Mouse (Mus musculus) limb, embryonic 11.5 days (tissue): ENCODE results near the gene S100a13. TPM values are rescaled to one million over a fixed set of nuclear protein-coding genes. Genes with fewer than 3 reads are reported as not detected.

ENCODE experiments used
- ATAC-seq: fragments of 200-750 bp; cut with Nextera tagmentation; 2 replicates; pipeline ENCODE4 v1.8.0; 2017; ENCODE audit warnings: low read depth; ENCODE audit not compliant: insufficient number of reproducible peaks, low FRiP score, low TSS enrichment
- DNase-seq: peaks from one replicate; pipeline ENCODE4 v3.0.0-alpha.2; 2015; ENCODE audit warnings: low spot score
- H3K27ac ChIP-seq: fragments of 300-500 bp; sonication (generic); replicated peaks from 2 replicates; pipeline ENCODE4 v1.5.1; 2014; ENCODE audit warnings: low read depth, mild to moderate bottlenecking, low read length
- H3K27me3 ChIP-seq: fragments of 300-500 bp; sonication (generic); 2 replicates; pipeline ENCODE4 v1.6.1; 2014; ENCODE audit warnings: mild to moderate bottlenecking, low read length, mixed read lengths; ENCODE audit not compliant: control insufficient read depth, insufficient read depth
- H3K36me3 ChIP-seq: fragments of 300-500 bp; sonication (generic); 2 replicates; pipeline ENCODE4 v1.6.1; 2014; ENCODE audit warnings: mild to moderate bottlenecking, low read length, moderate library complexity, mixed read lengths; ENCODE audit not compliant: control insufficient read depth, insufficient read depth
- H3K4me1 ChIP-seq: fragments of 300-500 bp; sonication (generic); 2 replicates; pipeline ENCODE4 v1.6.1; 2014; ENCODE audit warnings: low read length, mixed read lengths; ENCODE audit not compliant: control insufficient read depth, insufficient read depth
- H3K4me2 ChIP-seq: fragments of 300-500 bp; sonication (generic); 2 replicates; pipeline ENCODE4 v1.6.1; 2014; ENCODE audit warnings: low read depth, mild to moderate bottlenecking, moderate library complexity; ENCODE audit not compliant: severe bottlenecking
- H3K4me3 ChIP-seq: fragments of 300-500 bp; sonication (generic); 2 replicates; pipeline ENCODE4 v1.5.1; 2014; ENCODE audit warnings: low read depth, low read length
- H3K9ac ChIP-seq: fragments of 300-500 bp; sonication (generic); 2 replicates; pipeline ENCODE4 v1.6.1; 2014; ENCODE audit warnings: mild to moderate bottlenecking, low read length
- H3K9me3 ChIP-seq: fragments of 300-500 bp; sonication (generic); 2 replicates; pipeline ENCODE4 v1.6.1; 2016; ENCODE audit warnings: low read length; ENCODE audit not compliant: control insufficient read depth
- whole genome bisulfite sequencing: fragments of 180-500 bp; shearing (Covaris S2); extraction: QIAGEN DNeasy Blood & Tissue Kit; methylation state at CpG from one replicate; pipeline ENCODE4 v1.1.7; 2014; 5-methylcytosine and 5-hydroxymethylcytosine counted together
- polyA plus RNA-seq: library from polyadenylated mRNA; unstranded; fragments of >200 nt; fragmentation: Nextera tagmentation; extraction: Ambion mirVana; gene quantifications from 2 replicates; pipeline ENCODE4 v1.2.1, GENCODE M21; 2014

Gene S100a13
- 11.8 and 12.6 TPM in 2 replicates for polyA plus RNA-seq

DNA sequence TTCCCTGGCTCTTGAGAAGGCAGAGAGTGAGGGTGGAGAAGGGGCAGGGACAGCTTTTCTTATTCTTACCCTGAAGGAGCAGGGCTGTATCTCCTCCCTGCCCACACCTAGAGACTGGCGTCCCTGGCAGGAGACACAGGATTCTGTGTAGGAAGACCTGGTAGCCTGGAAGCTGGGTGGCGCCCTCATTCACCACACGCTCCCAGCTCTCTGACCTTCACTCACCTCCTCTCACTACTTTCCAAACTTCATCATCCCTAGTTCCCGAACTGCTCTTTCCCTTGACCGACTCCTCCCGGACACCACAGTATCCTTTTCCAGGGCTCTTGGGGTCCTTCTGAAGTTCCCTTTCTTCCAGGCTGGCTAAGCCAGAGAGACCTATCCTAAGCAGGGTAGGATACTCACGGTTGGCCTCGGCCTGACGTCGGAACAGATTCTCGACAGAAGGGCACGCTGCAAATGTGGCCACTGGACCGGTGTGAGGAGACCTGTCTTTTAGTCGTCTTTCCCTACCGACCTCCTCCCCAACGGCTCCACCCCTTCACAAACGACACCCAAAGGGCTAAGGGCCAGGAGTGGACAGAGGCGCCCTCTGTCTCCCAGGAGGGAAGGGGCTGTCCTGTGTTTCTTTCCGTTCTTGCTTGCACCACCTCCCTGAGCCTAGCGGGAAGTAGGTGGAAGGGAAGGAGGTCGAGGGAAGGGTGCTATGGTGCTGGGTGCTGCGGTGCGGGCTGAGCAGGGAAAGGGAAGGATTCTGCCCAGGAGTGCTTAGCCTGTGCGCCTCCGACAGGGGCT, at the start of gene S100a13, which contains the start of gene S100a1:
Gene S100a13 (plus strand): TSS at position 640 of the 795 bp plus-strand sequence.
Gene S100a1 (minus strand): TSS at position 597 of the 795 bp plus-strand sequence.
- Histone ChIP-seq H3K36me3 (no peaks in the 10 kb centered on the region), H3K27ac (no peak within 1 kb of the TSS), H3K4me3 (peak within 1 kb of the TSS; percentile 26), H3K9ac (peak within 1 kb of the TSS; percentile 43), H3K4me1 (peaks cover 12% of the 10 kb centered on the region), H3K9me3 (no peaks in the 10 kb centered on the region), H3K27me3 (peaks cover 5% of the 10 kb centered on the region; the same call in 1 of the 2 replicates), H3K4me2 (peak within 1 kb of the TSS; percentile 78)
- DNase-seq (peak; percentile 32), ATAC-seq (no peak)
- 3% methylated on average over 25 of the region's 25 CpGs for WGBS

DNA sequence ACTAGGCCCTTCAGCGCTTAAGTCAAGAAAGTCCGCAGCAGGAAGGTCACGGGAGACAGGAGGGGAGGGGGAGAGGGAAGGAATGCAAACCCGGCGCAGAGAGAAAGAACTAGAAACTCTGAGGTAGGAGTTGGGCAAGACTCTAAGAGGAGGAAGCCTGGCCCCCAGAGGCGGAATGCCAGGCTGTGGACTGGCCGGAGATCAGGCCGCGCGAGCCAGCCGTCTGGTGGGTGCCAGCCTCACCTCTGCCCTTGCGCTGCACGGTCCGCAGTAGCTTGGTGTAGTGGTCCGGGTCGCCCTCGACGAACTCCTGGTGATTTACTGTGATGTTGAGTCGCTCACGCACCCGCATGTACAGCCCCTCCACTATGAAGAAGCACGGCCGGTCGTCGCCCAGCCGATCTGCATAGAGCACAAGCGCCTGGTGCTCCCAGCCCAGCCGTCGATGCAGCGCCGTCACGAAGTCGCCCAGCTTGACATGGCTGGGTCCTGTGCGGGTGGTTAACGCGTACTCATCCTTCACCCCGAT, 49.6 kb upstream of the S100a13 start:
- peak; percentile 28; the same call in 1 of the 2 replicates for ATAC-seq
- H3K4me2 ChIP-seq = peak overlapping the region; percentile 75
- no peaks in the 10 kb centered on the region for H3K36me3 ChIP-seq
- peak overlapping the region; percentile 43 for H3K4me3 ChIP-seq
- H3K27ac ChIP-seq = no peak overlapping the region
- WGBS = 11% methylated on average over 37 of the region's 37 CpGs
- DNase-seq = no peak
- peaks cover 41% of the 10 kb centered on the region for H3K27me3 ChIP-seq
- H3K9me3 ChIP-seq = no peaks in the 10 kb centered on the region
- H3K4me1 ChIP-seq = no peaks in the 10 kb centered on the region
- 0 out of 2 replicates have a peak overlapping the region, but pooled peaks have one; percentile 47 for H3K9ac ChIP-seq

DNA sequence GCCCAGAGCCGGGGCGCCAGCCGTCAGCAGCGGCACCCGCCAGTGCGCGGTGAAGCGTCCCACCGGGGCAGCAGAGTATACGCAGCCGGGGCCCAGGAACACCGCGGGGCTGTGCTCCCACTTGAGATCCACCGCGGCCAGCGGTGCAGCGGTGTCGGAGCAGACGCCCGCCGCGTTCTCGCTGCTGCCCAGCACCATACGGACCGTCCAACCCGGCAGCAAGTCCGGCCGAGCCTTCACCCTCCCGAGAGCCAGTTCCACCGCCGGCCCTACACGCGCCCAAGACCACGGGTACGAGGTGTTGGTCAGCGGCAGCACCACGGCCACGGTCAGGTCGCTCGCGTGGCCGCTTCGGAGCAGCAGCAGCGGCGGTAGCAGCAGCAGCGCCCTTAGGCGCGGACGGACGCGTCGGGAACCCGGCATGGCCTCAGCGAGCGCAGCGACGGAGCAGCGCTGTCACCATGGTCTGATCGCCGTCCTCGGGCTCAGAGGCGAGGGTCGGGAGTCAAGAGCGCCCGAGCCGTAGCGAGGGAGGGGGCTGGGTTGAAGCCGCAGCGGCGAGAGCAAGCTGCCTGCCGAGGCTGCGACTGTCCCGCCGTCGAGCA, 49.1 kb upstream of the S100a13 start:
- DNase-seq = peak; percentile 62

DNA sequence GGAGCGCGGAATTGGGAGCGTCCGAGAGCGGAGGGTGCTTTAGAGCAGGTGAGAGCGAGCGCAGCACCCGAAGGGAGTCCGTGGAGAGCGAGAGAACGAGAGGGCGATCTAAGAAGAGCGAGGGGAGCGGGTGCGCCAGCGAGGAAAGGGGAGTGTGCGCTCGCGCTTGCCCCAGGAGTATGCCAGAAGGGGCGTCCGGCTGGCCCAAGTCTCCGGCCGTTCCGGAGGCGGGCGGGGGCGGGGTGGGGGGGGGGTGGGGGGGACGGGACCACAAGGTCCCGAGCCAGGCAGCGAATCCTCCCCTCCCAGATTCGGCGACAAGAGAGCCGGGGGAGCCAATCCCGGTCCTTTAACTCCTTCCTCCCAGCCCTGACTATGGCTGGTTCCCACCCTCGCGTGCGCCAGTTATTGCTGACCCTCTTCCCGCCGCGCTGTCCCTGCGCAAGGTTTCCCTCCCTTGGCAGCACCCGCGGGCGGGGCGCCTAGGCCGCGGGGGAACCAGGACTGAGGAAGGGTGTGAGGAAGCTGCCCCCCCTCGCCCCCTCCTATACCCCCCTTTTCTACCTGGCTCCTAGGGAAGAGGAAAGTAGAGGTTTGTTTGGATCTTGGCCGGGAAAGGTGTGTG, 48.4 kb upstream of the S100a13 start, which contains the start of gene Npr1:
Gene Npr1 (minus strand): TSS at position 181 of the 625 bp plus-strand sequence.
- H3K4me1 ChIP-seq = no peaks in the 10 kb centered on the region
- H3K9ac ChIP-seq = peak within 1 kb of the TSS; percentile 47
- WGBS = 0% methylated on average over 40 of the region's 49 CpGs
- peaks cover 41% of the 10 kb centered on the region for H3K27me3 ChIP-seq
- H3K4me2 ChIP-seq = peak within 1 kb of the TSS; percentile 75
- ATAC-seq (peak; percentile 52), DNase-seq (peak; percentile 54)
- H3K27ac ChIP-seq = no peak within 1 kb of the TSS
- H3K4me3 ChIP-seq = peak within 1 kb of the TSS; percentile 43
- no peaks in the 10 kb centered on the region for H3K36me3 ChIP-seq
- H3K9me3 ChIP-seq = no peaks in the 10 kb centered on the region

More for the DNA sequence above, 49.1 kb upstream of the S100a13 start:
- no peak overlapping the region for H3K27ac ChIP-seq
- H3K4me3 ChIP-seq = peak overlapping the region; percentile 43
- peak overlapping the region; percentile 47 for H3K9ac ChIP-seq
- H3K9me3 ChIP-seq = no peaks in the 10 kb centered on the region
- no peaks in the 10 kb centered on the region for H3K4me1 ChIP-seq
- H3K27me3 ChIP-seq = peaks cover 41% of the 10 kb centered on the region
- peak overlapping the region; percentile 75 for H3K4me2 ChIP-seq
- peak; percentile 40; the same call in 1 of the 2 replicates for ATAC-seq
- no peaks in the 10 kb centered on the region for H3K36me3 ChIP-seq
- WGBS = 2% methylated on average over 75 of the region's 75 CpGs

DNA sequence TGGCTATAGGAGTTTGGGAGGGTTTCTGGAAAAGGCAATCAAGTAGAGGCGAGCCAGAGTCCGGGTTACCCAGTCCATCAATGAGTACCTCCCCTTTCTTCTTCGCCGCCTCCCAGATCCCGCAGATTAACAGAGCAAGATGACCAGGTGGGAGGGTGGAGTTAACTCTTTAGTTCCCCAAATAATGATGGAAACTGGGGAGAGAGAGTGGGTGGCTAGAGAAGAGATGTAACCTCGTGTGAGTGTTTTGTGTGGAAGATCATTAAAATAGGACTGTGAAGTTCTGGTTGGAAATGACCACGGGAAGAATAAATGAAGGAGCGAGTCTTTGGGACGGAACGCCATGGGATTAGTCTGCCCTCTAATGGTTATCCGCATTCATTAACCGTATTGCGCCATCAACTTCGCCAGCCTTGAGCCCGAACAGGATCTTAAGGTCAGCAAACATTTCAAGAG, 47.9 kb upstream of the S100a13 start:
- no peaks in the 10 kb centered on the region for H3K36me3 ChIP-seq
- DNase-seq = peak; percentile 74
- H3K9me3 ChIP-seq = no peaks in the 10 kb centered on the region
- H3K4me1 ChIP-seq = no peaks in the 10 kb centered on the region
- peak overlapping the region; percentile 8; the same call in 1 of the 2 replicates for H3K9ac ChIP-seq
- no peak overlapping the region for H3K27ac ChIP-seq
- WGBS = under 1% methylated on average over 15 of the region's 15 CpGs
- H3K4me3 ChIP-seq = peak overlapping the region; percentile 43
- H3K4me2 ChIP-seq = peak overlapping the region; percentile 75
- ATAC-seq = peak; percentile 27
- H3K27me3 ChIP-seq = peaks cover 41% of the 10 kb centered on the region

DNA sequence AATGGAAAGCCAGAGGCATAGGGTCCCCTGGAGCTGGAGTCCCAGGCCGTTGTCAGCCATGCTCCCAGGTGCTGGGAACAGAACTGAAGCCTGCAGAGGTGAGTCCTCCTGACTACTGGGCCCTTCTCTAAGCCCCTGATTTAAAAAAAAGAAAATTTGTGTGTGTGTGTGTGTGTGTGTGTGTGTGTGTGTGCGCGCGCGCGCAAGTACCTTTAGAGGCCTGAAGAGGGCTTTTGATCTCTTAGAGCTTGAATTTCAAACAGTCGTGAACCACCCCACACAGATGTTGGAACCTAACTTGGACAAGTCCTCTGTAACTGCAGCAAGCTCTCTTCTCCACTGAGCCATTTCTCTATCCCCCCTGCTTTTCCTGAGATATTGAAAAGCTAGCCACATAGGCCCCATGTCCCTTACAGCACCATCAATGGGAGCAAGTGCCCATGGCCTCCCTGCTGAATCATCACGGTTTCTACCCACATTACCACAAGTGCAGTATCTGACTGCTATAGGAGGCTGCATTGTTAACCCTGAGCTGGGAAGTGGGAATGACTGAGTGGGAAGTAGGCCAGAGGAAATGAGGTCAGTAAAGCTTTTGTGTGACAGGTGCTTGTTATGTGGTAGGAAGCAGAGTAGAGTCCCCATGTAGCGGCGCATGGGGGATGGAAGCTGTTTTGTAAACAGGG, 46.5 kb upstream of the S100a13 start:
- ATAC-seq (no peak), DNase-seq (no peak)
- Histone ChIP-seq H3K9me3 (no peaks in the 10 kb centered on the region), H3K36me3 (no peaks in the 10 kb centered on the region), H3K4me1 (no peaks in the 10 kb centered on the region), H3K27me3 (peaks cover 32% of the 10 kb centered on the region), H3K27ac (no peak overlapping the region), H3K4me2 (no peak overlapping the region), H3K4me3 (no peak overlapping the region), H3K9ac (no peak overlapping the region)
- WGBS = 92% methylated on average over 10 of the region's 10 CpGs

DNA sequence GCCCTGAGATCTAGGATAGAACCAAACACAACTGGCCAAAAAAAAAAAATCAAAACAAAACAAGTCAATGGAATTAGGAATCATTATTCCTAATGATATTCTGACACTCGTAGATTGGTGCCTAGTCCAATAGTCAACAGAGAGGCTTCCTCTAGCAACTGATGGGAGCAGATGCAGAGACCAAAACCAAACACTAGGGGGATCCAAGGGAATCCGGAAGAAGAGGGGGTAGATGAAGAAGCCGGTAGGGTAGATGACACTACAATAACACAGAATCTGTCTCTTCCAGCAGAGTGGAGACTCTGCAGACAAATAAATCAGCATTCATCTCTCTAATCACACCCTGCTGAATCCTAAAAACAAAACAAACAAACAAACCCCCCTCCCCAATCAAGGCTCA, 42.0 kb upstream of the S100a13 start:
- no peaks in the 10 kb centered on the region for H3K27me3 ChIP-seq
- DNase-seq = no peak
- H3K4me3 ChIP-seq = no peak overlapping the region
- H3K4me2 ChIP-seq = no peak overlapping the region
- no peaks in the 10 kb centered on the region for H3K36me3 ChIP-seq
- 43% methylated on average over 3 of the region's 3 CpGs for WGBS
- no peaks in the 10 kb centered on the region for H3K4me1 ChIP-seq
- no peak overlapping the region for H3K27ac ChIP-seq
- H3K9ac ChIP-seq = no peak overlapping the region
- no peak for ATAC-seq
- H3K9me3 ChIP-seq = no peaks in the 10 kb centered on the region
